Mouse (Mus musculus) CD8-positive naive resting alpha-beta T cell, adult 57 days (primary cell): ENCODE results near the gene Plau. TPM values are rescaled to one million over a fixed set of nuclear protein-coding genes. Genes with fewer than 3 reads are reported as not detected.

Experiments used
- total RNA-seq: library from RNA; stranded (reverse); gene quantifications from one replicate; pipeline ENCODE4 v1.2.4, GENCODE M21; 2023

Plau gene
- 0.43 TPM for total RNA-seq

GRCm38 (mm10) chr14:20836171-20836904, at the start of gene Plau:
Gene Plau, plus strand, starts transcription at chr14:20836660.

DNA sequence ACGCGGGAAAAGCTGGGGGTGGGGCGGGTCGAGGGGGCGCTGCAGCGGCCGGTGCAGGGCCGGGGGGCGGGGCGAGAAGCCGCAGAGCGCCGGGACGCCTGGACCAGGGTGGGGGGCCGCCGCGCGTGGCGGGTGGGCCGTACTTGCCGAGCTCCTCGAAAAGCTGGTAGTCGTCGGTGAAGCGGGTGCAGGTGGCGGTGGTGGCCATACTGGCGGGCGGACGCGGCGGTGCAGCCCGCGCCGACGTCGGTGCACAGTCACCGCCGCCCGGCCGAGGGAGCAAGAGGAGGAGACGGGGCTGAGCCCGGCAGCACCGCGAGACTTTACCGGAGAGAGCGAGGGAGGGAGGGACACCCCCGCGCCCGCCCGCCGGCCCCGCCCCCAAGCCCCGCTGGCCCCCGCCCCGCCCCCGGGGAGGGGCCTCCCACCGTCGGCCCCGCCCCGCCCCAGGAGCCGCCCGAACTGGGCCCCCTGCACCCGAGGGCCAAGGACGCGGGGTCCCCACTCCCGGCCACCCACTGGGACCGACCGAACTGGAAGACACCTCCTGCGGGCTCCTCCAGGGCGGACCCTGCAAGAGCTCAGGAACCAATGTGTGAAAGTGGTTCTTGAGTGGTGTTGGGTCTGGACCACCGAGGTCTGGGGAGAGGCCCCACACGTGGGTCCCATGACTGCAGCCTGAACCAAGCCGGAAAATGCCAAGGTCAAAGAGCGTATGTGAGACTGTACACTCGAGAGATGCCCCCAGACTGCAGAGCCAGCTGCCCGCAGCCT, 42.5 kb upstream of the Plau start, which contains the start of gene Camk2g:
Gene Camk2g, minus strand, starts transcription at position 331 of the 774 bp plus-strand sequence.

Other genes with a start within 250 kb of the Plau start
- gene Usp54, start 195.6 kb upstream of the Plau start, total RNA-seq: 3.5 TPM
- not detected for gene Myoz1, start 180.1 kb upstream of the Plau start, total RNA-seq
- not detected for gene Synpo2l, start 168.3 kb upstream of the Plau start, total RNA-seq
- gene Sec24c, start 162.4 kb upstream of the Plau start, total RNA-seq: 246 TPM
- gene Fut11, start 141.7 kb upstream of the Plau start, total RNA-seq: 7.0 TPM
- 36.4 TPM for gene Chchd1, start 133.7 kb upstream of the Plau start, total RNA-seq
- 138 TPM for gene Zswim8, start 129.1 kb upstream of the Plau start, total RNA-seq
- 39.7 TPM for gene Ndst2, start 102.1 kb upstream of the Plau start, total RNA-seq
- gene Camk2g, start 42.6 kb upstream of the Plau start, total RNA-seq: 64.0 TPM
- gene Vcl, start 92.7 kb downstream of the Plau start, total RNA-seq: 3.5 TPM
- 37.8 TPM for gene Ap3m1, start 215.8 kb downstream of the Plau start, total RNA-seq
- 42.1 TPM for gene Adk, start 215.9 kb downstream of the Plau start, total RNA-seq